Mouse (Mus musculus) heart, adult 2 months (tissue): Measurements from ENCODE around the gene Grrp1. TPM values are rescaled to one million over a fixed set of nuclear protein-coding genes. Genes with fewer than 3 reads are reported as not detected.
"Not testable (repeated sequence)": the region's sequence is repeated elsewhere in the genome, so short reads cannot be mapped to it uniquely, and the experiment has no call there.

Source experiments
- DNase-seq, 2 experiments: peaks; one replicate each; pipeline ENCODE4 v3.0.0; 2021
- H3K27ac ChIP-seq: fragments of 200-600 bp; 2 replicates; pipeline ENCODE4 v1.8.1; 2022
- H3K27me3 ChIP-seq: fragments of 200-500 bp; 2 replicates; pipeline ENCODE4 v1.6.1; 2012; ENCODE audit warnings: mild to moderate bottlenecking, low read length, inconsistent platforms, mixed read lengths; ENCODE audit not compliant: control insufficient read depth, insufficient read depth
- H3K36me3 ChIP-seq: fragments of 200-500 bp; 2 replicates; pipeline ENCODE4 v1.6.1; 2012; ENCODE audit warnings: low read length, inconsistent platforms; ENCODE audit not compliant: control insufficient read depth, insufficient read depth
- H3K4me1 ChIP-seq: fragments of 200-500 bp; 2 replicates; pipeline ENCODE4 v1.6.1; 2011; ENCODE audit warnings: low read length; ENCODE audit not compliant: control insufficient read depth, insufficient read depth
- H3K4me3 ChIP-seq: fragments of 200-600 bp; 2 replicates; pipeline ENCODE4 v1.8.1; 2022
- H3K79me2 ChIP-seq: fragments of 200-500 bp; replicated peaks from 2 replicates; pipeline ENCODE4 v1.6.1; 2012; ENCODE audit warnings: mild to moderate bottlenecking, inconsistent platforms, low read length, moderate library complexity, mixed read lengths; ENCODE audit not compliant: control insufficient read depth, insufficient read depth
- H3K9ac ChIP-seq: fragments of 200-500 bp; 2 replicates; pipeline ENCODE4 v1.6.1; 2012; ENCODE audit warnings: low read depth, mild to moderate bottlenecking, control low read depth, inconsistent platforms, low read length, mixed read lengths
- CTCF ChIP-seq: fragments of 200-600 bp; IDR thresholded peaks from 2 replicates; pipeline ENCODE4 v1.8.1; 2022; ENCODE audit warnings: antibody characterized with exemption, mild to moderate bottlenecking, moderate library complexity
- EP300 ChIP-seq: fragments of 200-500 bp; IDR thresholded peaks from 2 replicates; pipeline ENCODE4 v1.6.1; 2011; ENCODE audit warnings: low read depth, low read length, control low read depth; ENCODE audit not compliant: insufficient read depth
- POLR2A ChIP-seq: fragments of 200-500 bp; IDR thresholded peaks from 2 replicates; pipeline ENCODE4 v1.6.1; 2011; ENCODE audit warnings: mild to moderate bottlenecking, low read depth, low read length, control low read depth; ENCODE audit not compliant: insufficient read depth
- whole genome bisulfite sequencing: fragments of 180-500 bp; shearing (Covaris S2); methylation state at CpG from one replicate; pipeline ENCODE4 v1.1.7; 2018; 5-methylcytosine and 5-hydroxymethylcytosine counted together
- intact Hi-C: fragments of 180-260 bp; cut with DNase I; formaldehyde crosslinking; loops from one replicate; pipeline ENCODE4 v1.15.1; 2025
- polyA plus RNA-seq: library from polyadenylated mRNA; depleted of rRNA; stranded (reverse); fragments of >200 nt; gene quantifications from 2 replicates; pipeline ENCODE4 v1.2.3, GENCODE M21; 2012
- total RNA-seq, 2 experiments: library from RNA; stranded (reverse); gene quantifications; 2 replicates each; pipeline ENCODE4 v1.2.3; 2021

Grrp1 gene
- total and polyA plus RNA-seq, 3 experiments: 5.2 to 11.0 (median 5.7) TPM

DNA sequence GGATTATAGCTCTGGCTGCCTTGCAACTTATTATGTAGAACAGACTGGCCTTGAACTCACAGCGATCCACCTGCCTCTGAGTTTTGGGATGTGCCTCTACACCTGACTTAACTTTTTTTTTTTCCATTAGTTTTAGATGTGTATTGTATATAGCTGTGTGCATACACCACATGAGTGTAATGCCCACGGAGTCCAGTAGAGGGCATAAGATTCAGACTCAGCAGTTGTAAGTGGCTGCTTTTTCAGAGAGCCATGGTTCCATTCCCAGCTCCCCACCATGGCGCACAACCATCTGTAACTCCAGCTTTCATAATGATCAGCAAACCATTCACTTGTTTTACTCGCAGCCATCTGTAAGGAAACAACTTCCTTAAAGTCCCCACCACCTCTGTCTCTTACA, 42.6 kb upstream of the Grrp1 start:
- WGBS: 92% methylated on average over 4 of the region's 4 CpGs
- no peak overlapping the region for H3K4me3 ChIP-seq
- DNase-seq: no peak
- no peak overlapping the region for H3K27ac ChIP-seq
- peaks cover 1% of the 10 kb centered on the region for H3K4me1 ChIP-seq
- no peaks in the 10 kb centered on the region for H3K36me3 ChIP-seq
- TF ChIP-seq CTCF (0 out of 2 replicates have a peak, but pooled peaks have one; percentile 16), EP300 (no peak), POLR2A (no peak)
- intact Hi-C loops: no loop called here
- H3K27me3 ChIP-seq: no peaks in the 10 kb centered on the region
- H3K79me2 ChIP-seq: no peaks in the 10 kb centered on the region
- no peak overlapping the region for H3K9ac ChIP-seq

- DNase-seq, H3K79me2 ChIP-seq, H3K9ac ChIP-seq, H3K36me3 ChIP-seq, H3K27ac ChIP-seq, H3K4me3 ChIP-seq, intact Hi-C loops, H3K4me1 ChIP-seq, H3K27me3 ChIP-seq: not testable (repeated sequence)
- 88% methylated on average over 4 of the region's 4 CpGs for WGBS
Measured at GRCm38 (mm10) chr4:134296096-134296495, 42.2 kb upstream of the Grrp1 start.

GRCm38 (mm10) chr4:134293692-134294163, 39.8 kb upstream of the Grrp1 start:
- DNase-seq: peak; percentile 53 to 76
- TF ChIP-seq POLR2A (no peak), EP300 (peak; percentile 76; the same call in 1 of the 2 replicates), CTCF (0 out of 2 replicates have a peak, but pooled peaks have one; percentile 3)
- Histone ChIP-seq H3K27me3 (no peaks in the 10 kb centered on the region), H3K36me3 (no peaks in the 10 kb centered on the region), H3K27ac (peak overlapping the region; percentile 67), H3K9ac (no peak overlapping the region), H3K4me1 (peaks cover 1% of the 10 kb centered on the region), H3K4me3 (no peak overlapping the region; the same call in 1 of the 2 replicates), H3K79me2 (no peaks in the 10 kb centered on the region)
- intact Hi-C loops: loop anchor here (2.0 kb wide), 1 partner anchor 63 kb away; no protein-coding TSS in a partner anchor
- 28% methylated on average over 9 of the region's 9 CpGs for WGBS

GRCm38 (mm10) chr4:134293061-134293691, 39.3 kb upstream of the Grrp1 start:
- H3K79me2 ChIP-seq: no peaks in the 10 kb centered on the region
- intact Hi-C loops: loop anchor here (2.0 kb wide), 1 partner anchor 64 kb away; no protein-coding TSS in a partner anchor
- peaks cover 3% of the 10 kb centered on the region for H3K4me1 ChIP-seq
- no peaks in the 10 kb centered on the region for H3K27me3 ChIP-seq
- no peak for TF ChIP-seq EP300
- TF ChIP-seq CTCF: no peak
- no peak for TF ChIP-seq POLR2A
- H3K27ac ChIP-seq: peak overlapping the region; percentile 59
- H3K4me3 ChIP-seq: peak overlapping the region; percentile 18; the same call in 1 of the 2 replicates
- DNase-seq: no peak
- WGBS: 42% methylated on average over 18 of the region's 18 CpGs
- H3K9ac ChIP-seq: no peak overlapping the region; the same call in 1 of the 2 replicates
- H3K36me3 ChIP-seq: no peaks in the 10 kb centered on the region

DNA sequence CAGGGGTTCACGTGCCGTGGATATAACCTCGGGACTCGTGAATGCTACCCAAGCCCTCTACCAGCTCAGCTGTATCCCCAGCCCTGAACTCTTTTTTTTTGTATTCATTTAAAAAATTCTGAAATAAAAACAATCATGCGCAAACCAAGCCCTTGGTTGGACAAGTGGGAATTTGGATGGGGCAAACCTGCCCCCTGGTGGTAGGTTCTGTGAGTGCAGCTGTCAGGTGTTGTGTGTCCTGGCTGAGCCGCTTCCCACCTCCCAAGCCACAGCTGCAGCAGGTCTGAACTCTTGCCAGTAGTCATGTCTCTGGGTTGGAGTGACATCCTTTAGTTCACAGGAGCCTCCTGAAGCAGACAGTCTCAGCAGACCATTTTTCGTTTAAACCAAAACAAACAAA, 38.2 kb upstream of the Grrp1 start:
- Histone ChIP-seq H3K27me3 (no peaks in the 10 kb centered on the region), H3K36me3 (no peaks in the 10 kb centered on the region), H3K4me3 (no peak overlapping the region), H3K9ac (no peak overlapping the region), H3K79me2 (no peaks in the 10 kb centered on the region), H3K4me1 (peaks cover 3% of the 10 kb centered on the region), H3K27ac (no peak overlapping the region; the same call in 1 of the 2 replicates)
- TF ChIP-seq CTCF (peak; percentile 93), POLR2A (0 out of 2 replicates have a peak, but pooled peaks have one; percentile 17), EP300 (peak; percentile 92)
- intact Hi-C loops: loop anchor here (1.0 to 2.0 kb wide), 2 partner anchors 43 to 65 kb away; no protein-coding TSS in a partner anchor
- WGBS: 18% methylated on average over 7 of the region's 7 CpGs
- DNase-seq: peak; percentile 67 to 83
